Mouse (Mus musculus) midbrain, embryonic 13.5 days (tissue): ENCODE measurements around the gene Heatr5a. TPM values are rescaled to one million over a fixed set of nuclear protein-coding genes. Genes with fewer than 3 reads are reported as not detected.

Experiments
- ATAC-seq: fragments of 200-750 bp; cut with Nextera tagmentation; 2 replicates; pipeline ENCODE4 v1.8.0; 2017; ENCODE audit warnings: mild to moderate bottlenecking, moderate TSS enrichment, moderate library complexity
- H3K27ac ChIP-seq: fragments of 300-500 bp; sonication (generic); 2 replicates; pipeline ENCODE4 v1.5.1; 2015; ENCODE audit warnings: inconsistent platforms, mild to moderate bottlenecking, moderate library complexity
- H3K27me3 ChIP-seq: fragments of 300-500 bp; sonication (generic); 2 replicates; pipeline ENCODE4 v1.6.1; 2015; ENCODE audit warnings: mild to moderate bottlenecking, inconsistent platforms
- H3K36me3 ChIP-seq: fragments of 300-500 bp; sonication (generic); 2 replicates; pipeline ENCODE4 v1.6.1; 2015; ENCODE audit warnings: mild to moderate bottlenecking, inconsistent platforms
- H3K4me1 ChIP-seq: fragments of 300-500 bp; sonication (generic); replicated peaks from 2 replicates; pipeline ENCODE4 v1.6.1; 2015; ENCODE audit warnings: inconsistent platforms
- H3K4me2 ChIP-seq: fragments of 300-500 bp; sonication (generic); replicated peaks from 2 replicates; pipeline ENCODE4 v1.6.1; 2015; ENCODE audit warnings: moderate library complexity, mild to moderate bottlenecking, inconsistent platforms
- H3K4me3 ChIP-seq: fragments of 300-500 bp; sonication (generic); replicated peaks from 2 replicates; pipeline ENCODE4 v1.5.1; 2015; ENCODE audit warnings: mild to moderate bottlenecking, inconsistent platforms
- H3K9ac ChIP-seq: fragments of 300-500 bp; sonication (generic); replicated peaks from 2 replicates; pipeline ENCODE4 v1.6.1; 2015; ENCODE audit warnings: mild to moderate bottlenecking, inconsistent platforms
- H3K9me3 ChIP-seq: fragments of 300-500 bp; sonication (generic); 2 replicates; pipeline ENCODE4 v1.6.1; 2016; ENCODE audit warnings: mild to moderate bottlenecking, inconsistent platforms
- WGBS: fragments of 180-500 bp; shearing (Covaris S2); methylation state at CpG from one replicate; pipeline ENCODE4 v1.1.7; 2015; 5-methylcytosine and 5-hydroxymethylcytosine counted together
- polyA plus RNA-seq: library from polyadenylated mRNA; unstranded; fragments of >200 nt; fragmentation: Nextera tagmentation; extraction: Ambion mirVana; gene quantifications from 2 replicates; pipeline ENCODE4 v1.2.1, GENCODE M21; 2015

Heatr5a gene
- polyA plus RNA-seq, result 6.0 and 6.3 TPM in 2 replicates

GRCm38 (mm10) chr12:51971070-51971664, at the start of gene Heatr5a:
Gene Heatr5a (minus strand): TSS chr12:51971321.
- peak within 1 kb of the TSS; percentile 86 for H3K27ac ChIP-seq
- H3K9ac ChIP-seq, result peak within 1 kb of the TSS; percentile 83
- WGBS, result 1% methylated on average over 48 of the region's 53 CpGs
- peaks cover 7% of the 10 kb centered on the region for H3K27me3 ChIP-seq
- no peaks in the 10 kb centered on the region for H3K36me3 ChIP-seq
- H3K4me1 ChIP-seq, result peaks cover 15% of the 10 kb centered on the region; the same call in 1 of the 2 replicates
- no peaks in the 10 kb centered on the region for H3K9me3 ChIP-seq
- H3K4me2 ChIP-seq, result peak within 1 kb of the TSS; percentile 76
- peak; percentile 98 for ATAC-seq
- peak within 1 kb of the TSS; percentile 93 for H3K4me3 ChIP-seq

- no peak overlapping the region for H3K27ac ChIP-seq
- 96% methylated on average over 7 of the region's 7 CpGs for WGBS
- no peak for ATAC-seq
These were observed 43.4 kb upstream of the Heatr5a start for GRCm38 (mm10) chr12:52014494-52015029.

GRCm38 (mm10) chr12:52014044-52014443, 42.9 kb upstream of the Heatr5a start:
- 89% methylated on average over 11 of the region's 11 CpGs for WGBS
- ATAC-seq, result no peak

More at GRCm38 (mm10) chr12:52014494-52015029, 43.4 kb upstream of the Heatr5a start:
- H3K4me1 ChIP-seq, result 0 out of 2 replicates have a peak, but pooled peaks cover 7% of the 10 kb centered on the region
- no peak overlapping the region for H3K4me2 ChIP-seq
- no peaks in the 10 kb centered on the region for H3K9me3 ChIP-seq
- H3K4me3 ChIP-seq, result no peak overlapping the region
- H3K9ac ChIP-seq, result no peak overlapping the region
- no peaks in the 10 kb centered on the region for H3K36me3 ChIP-seq
- H3K27me3 ChIP-seq, result no peaks in the 10 kb centered on the region

GRCm38 (mm10) chr12:52013274-52013673, 42.2 kb upstream of the Heatr5a start:
- Histone ChIP-seq H3K4me3 (no peak overlapping the region), H3K27ac (no peak overlapping the region), H3K27me3 (no peaks in the 10 kb centered on the region), H3K9me3 (no peaks in the 10 kb centered on the region), H3K4me2 (no peak overlapping the region), H3K4me1 (0 out of 2 replicates have a peak, but pooled peaks cover 10% of the 10 kb centered on the region), H3K9ac (no peak overlapping the region), H3K36me3 (no peaks in the 10 kb centered on the region)
- ATAC-seq, result no peak
- WGBS, result 79% methylated on average over 9 of the region's 9 CpGs

More at GRCm38 (mm10) chr12:52014044-52014443, 42.9 kb upstream of the Heatr5a start:
- Histone ChIP-seq H3K4me2 (no peak overlapping the region), H3K36me3 (no peaks in the 10 kb centered on the region), H3K4me1 (0 out of 2 replicates have a peak, but pooled peaks cover 10% of the 10 kb centered on the region), H3K4me3 (no peak overlapping the region), H3K9ac (no peak overlapping the region), H3K27ac (no peak overlapping the region), H3K27me3 (no peaks in the 10 kb centered on the region), H3K9me3 (no peaks in the 10 kb centered on the region)

GRCm38 (mm10) chr12:52012159-52012558, 41.0 kb upstream of the Heatr5a start:
- no peaks in the 10 kb centered on the region for H3K27me3 ChIP-seq
- no peak overlapping the region for H3K27ac ChIP-seq
- WGBS, result 82% methylated on average over 8 of the region's 8 CpGs
- H3K4me1 ChIP-seq, result 0 out of 2 replicates have a peak, but pooled peaks cover 10% of the 10 kb centered on the region
- no peaks in the 10 kb centered on the region for H3K36me3 ChIP-seq
- no peak overlapping the region for H3K4me2 ChIP-seq
- no peak for ATAC-seq
- H3K4me3 ChIP-seq, result no peak overlapping the region
- H3K9me3 ChIP-seq, result no peaks in the 10 kb centered on the region
- H3K9ac ChIP-seq, result no peak overlapping the region

- no peaks in the 10 kb centered on the region for H3K36me3 ChIP-seq
- 54% methylated on average over 2 of the region's 2 CpGs for WGBS
- peak overlapping the region; percentile 53 for H3K4me2 ChIP-seq
- H3K9ac ChIP-seq, result no peak overlapping the region; the same call in 1 of the 2 replicates
- H3K27me3 ChIP-seq, result no peaks in the 10 kb centered on the region
- H3K9me3 ChIP-seq, result no peaks in the 10 kb centered on the region
- no peak for ATAC-seq
- H3K4me3 ChIP-seq, result peak overlapping the region; percentile 27
- H3K27ac ChIP-seq, result peak overlapping the region; percentile 53; the same call in 1 of the 2 replicates
- peaks cover 13% of the 10 kb centered on the region for H3K4me1 ChIP-seq
These were observed 39.5 kb upstream of the Heatr5a start for GRCm38 (mm10) chr12:52010630-52010961.

GRCm38 (mm10) chr12:52009928-52010629, 39.0 kb upstream of the Heatr5a start:
- Histone ChIP-seq H3K27me3 (no peaks in the 10 kb centered on the region), H3K4me1 (peaks cover 15% of the 10 kb centered on the region), H3K36me3 (no peaks in the 10 kb centered on the region), H3K9ac (peak overlapping the region; percentile 37), H3K27ac (peak overlapping the region; percentile 53; the same call in 1 of the 2 replicates), H3K9me3 (no peaks in the 10 kb centered on the region), H3K4me2 (peak overlapping the region; percentile 53), H3K4me3 (peak overlapping the region; percentile 27)
- 25% methylated on average over 15 of the region's 15 CpGs for WGBS
- ATAC-seq, result peak; percentile 35; the same call in 1 of the 2 replicates

- Histone ChIP-seq H3K4me1 (peaks cover 15% of the 10 kb centered on the region), H3K9ac (no peak overlapping the region), H3K4me3 (peak overlapping the region; percentile 61), H3K36me3 (no peaks in the 10 kb centered on the region), H3K27ac (no peak overlapping the region), H3K9me3 (no peaks in the 10 kb centered on the region), H3K27me3 (no peaks in the 10 kb centered on the region), H3K4me2 (peak overlapping the region; percentile 68)
- 47% methylated on average over 5 of the region's 5 CpGs for WGBS
- peak; percentile 72 for ATAC-seq
These were observed 35.5 kb upstream of the Heatr5a start for GRCm38 (mm10) chr12:52006633-52006994.

GRCm38 (mm10) chr12:52005877-52006632, 34.9 kb upstream of the Heatr5a start, which contains the start of gene Dtd2:
Gene Dtd2 (minus strand): TSS chr12:52006501.
- Histone ChIP-seq H3K4me2 (peak within 1 kb of the TSS; percentile 68), H3K4me3 (peak within 1 kb of the TSS; percentile 61), H3K9me3 (no peaks in the 10 kb centered on the region), H3K36me3 (no peaks in the 10 kb centered on the region), H3K9ac (peak within 1 kb of the TSS; percentile 69), H3K27me3 (no peaks in the 10 kb centered on the region), H3K4me1 (peaks cover 15% of the 10 kb centered on the region), H3K27ac (peak within 1 kb of the TSS; percentile 70)
- WGBS, result 2% methylated on average over 46 of the region's 46 CpGs
- ATAC-seq, result peak; percentile 93

GRCm38 (mm10) chr12:52002746-52003145, 31.6 kb upstream of the Heatr5a start:
- Histone ChIP-seq H3K27ac (no peak overlapping the region), H3K4me2 (no peak overlapping the region), H3K4me3 (no peak overlapping the region), H3K9ac (no peak overlapping the region), H3K36me3 (peaks cover 17% of the 10 kb centered on the region), H3K27me3 (no peaks in the 10 kb centered on the region), H3K9me3 (no peaks in the 10 kb centered on the region), H3K4me1 (peaks cover 5% of the 10 kb centered on the region)
- ATAC-seq, result no peak
- WGBS, result 97% methylated on average over 3 of the region's 3 CpGs

- peak; percentile 62; the same call in 1 of the 2 replicates for ATAC-seq
- Histone ChIP-seq H3K4me1 (peaks cover 5% of the 10 kb centered on the region), H3K4me3 (no peak overlapping the region), H3K9me3 (no peaks in the 10 kb centered on the region), H3K9ac (no peak overlapping the region), H3K4me2 (no peak overlapping the region), H3K27me3 (no peaks in the 10 kb centered on the region), H3K36me3 (peaks cover 24% of the 10 kb centered on the region), H3K27ac (no peak overlapping the region)
- 33% methylated on average over 4 of the region's 4 CpGs for WGBS
These were observed 30.4 kb upstream of the Heatr5a start for GRCm38 (mm10) chr12:52001544-52001943.
